Mouse (Mus musculus) telencephalon, adult 2 months (tissue): ENCODE results near the gene Hist3h2ba.

Experiments
- DNase-seq: peaks from one replicate; pipeline ENCODE4 v3.0.0-alpha.2; 2011; ENCODE audit warnings: low read depth, low spot score

Gene Hist3h2ba

DNA sequence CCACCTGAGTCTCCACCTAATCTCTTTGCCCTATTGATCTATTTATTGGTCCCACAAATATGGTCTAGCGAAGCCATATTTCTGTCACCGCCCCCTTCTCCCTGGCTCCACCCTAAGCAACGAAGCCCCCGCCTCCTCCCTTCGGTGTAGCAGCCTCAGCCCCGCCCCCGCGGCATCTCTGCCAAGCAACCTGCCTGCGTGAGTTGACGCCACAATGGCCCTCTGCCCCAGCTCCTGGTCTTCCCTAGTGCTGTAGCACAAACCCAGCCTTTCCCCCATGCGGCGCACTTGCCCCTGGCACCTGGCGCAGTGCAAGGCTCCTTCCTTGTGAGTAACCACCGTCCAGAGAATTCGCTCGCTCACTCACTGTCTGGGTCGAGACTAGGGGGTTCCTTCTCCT, 14.8 kb downstream of the Hist3h2ba start:
- no peak for DNase-seq

DNA sequence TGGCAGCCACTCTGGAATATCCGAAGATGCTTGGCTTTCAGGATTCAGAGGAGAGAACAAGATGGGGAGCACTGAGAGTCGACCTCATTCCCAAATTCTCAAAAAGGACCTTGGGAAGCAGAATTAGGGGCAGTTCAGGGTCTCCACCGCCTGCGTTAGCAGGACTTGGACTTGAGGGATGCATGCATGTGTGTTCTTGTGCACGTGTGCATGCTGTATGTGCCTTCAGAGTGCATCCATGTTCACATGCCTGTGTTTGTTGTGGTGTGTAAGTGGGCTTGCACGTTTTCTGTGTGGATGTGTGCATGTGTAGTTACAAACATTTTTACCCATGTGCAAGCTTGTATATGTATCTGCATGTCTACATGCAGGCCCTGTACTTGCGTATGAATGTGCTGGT, 15.5 kb downstream of the Hist3h2ba start:
- DNase-seq = no peak

DNA sequence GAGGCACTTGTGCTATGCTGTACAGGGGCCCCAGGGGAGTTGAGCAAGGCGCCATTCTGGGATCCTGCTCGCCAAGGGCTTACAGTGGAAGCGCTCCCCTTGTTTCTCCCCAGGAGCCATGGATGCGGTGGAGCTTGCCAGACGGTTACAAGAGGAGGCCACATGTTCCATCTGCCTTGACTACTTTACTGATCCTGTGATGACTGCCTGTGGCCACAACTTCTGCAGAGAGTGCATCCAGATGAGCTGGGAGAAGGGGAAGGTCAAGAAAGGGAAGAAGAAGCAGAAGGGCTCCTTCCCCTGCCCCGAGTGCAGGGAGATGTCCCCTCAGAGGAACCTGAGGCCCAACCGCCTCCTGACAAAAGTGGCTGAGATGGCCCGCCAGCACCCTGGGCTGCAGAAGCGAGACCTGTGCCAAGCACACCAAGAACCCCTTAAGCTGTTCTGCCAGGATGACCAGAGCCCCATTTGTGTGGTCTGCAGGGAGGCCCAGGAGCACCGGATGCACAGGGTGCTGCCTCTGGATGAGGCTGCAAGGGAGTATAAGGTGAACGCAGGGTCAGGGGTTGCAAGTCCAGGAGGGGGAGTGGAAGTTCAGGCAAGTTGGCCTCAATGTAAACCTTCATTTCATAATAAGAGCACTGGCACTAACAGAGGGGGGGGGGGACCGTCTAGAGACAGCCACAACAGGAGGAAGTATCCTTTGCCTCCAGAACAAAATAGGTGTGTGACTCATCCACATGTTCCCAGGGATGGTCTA, 16.5 kb downstream of the Hist3h2ba start:
- DNase-seq = no peak

DNA sequence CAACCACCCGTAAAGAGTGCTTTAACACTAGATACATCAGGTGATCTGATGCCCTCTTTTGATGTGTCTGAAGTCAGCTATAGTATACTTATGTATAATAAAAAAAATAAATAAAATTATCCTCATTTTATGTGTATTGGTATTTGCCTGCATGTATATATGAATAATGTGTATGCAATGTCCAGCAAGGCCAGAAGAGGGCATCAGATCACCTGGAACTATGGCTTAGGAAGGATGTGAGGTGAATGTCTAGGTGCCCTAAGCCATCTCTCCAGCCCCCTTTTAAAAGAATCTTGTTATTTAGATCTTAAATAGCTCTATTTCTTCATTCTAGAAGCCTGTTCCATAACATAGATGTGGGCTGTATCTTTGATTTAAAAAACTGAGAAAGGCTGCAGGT, 18.6 kb downstream of the Hist3h2ba start:
- no peak for DNase-seq

DNA sequence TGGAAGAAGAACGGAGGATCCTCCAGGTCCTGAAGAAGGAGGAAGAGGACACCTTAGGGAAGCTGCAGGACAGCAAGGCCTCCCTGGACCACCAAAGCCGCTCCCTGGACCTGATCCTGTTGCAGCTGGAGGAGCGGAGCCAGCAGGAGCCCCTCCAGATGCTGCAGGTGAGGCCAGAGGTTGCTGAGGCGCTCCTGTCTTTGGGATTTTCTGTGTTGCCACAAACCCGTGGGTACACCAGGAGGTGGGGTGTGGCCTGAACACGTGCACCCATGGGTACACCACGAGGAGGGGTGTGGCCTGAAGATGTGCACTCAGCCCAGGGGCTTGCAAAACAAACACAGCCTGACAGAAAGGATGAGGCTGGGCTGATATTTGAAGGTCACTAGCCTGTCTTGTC, 19.8 kb downstream of the Hist3h2ba start:
- DNase-seq = no peak

DNA sequence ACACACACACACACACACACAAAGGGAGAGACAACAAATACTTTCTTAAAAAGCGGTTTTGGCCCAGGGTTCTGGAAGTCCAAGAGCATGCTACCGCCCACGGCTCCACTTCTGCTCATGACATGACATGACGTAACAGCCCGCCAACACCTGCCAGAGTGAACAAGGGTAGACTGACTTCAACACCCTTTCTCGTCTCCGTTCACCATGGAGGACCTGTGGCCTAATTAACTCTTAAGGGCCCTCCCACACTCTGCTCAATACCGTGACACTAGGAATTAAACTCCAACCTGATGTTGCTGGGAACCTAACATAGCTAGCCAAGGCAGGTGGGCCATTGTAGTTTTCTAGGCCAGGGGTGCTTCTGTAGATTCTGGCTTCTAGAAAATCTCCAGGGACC, 20.3 kb downstream of the Hist3h2ba start:
- no peak for DNase-seq

DNA sequence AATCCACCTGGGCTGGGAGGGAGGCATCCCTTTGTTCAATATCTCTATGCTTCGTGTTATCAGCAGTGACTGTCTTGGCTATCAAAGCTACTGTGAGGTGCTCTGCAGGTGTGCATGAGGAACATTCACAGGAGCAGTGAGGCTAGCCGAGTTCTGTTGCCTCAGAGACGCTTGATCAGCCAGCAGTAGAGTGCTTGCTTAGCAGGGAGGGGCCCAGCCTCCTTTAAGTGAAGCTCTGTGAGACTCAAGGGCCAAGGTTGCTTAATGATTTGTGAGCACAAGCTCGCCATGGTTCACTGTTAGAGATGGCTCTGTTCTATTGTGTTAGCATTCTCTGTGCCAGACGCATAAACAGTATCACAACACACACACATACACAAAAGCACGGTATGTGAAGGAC, 20.9 kb downstream of the Hist3h2ba start:
- DNase-seq = no peak

DNA sequence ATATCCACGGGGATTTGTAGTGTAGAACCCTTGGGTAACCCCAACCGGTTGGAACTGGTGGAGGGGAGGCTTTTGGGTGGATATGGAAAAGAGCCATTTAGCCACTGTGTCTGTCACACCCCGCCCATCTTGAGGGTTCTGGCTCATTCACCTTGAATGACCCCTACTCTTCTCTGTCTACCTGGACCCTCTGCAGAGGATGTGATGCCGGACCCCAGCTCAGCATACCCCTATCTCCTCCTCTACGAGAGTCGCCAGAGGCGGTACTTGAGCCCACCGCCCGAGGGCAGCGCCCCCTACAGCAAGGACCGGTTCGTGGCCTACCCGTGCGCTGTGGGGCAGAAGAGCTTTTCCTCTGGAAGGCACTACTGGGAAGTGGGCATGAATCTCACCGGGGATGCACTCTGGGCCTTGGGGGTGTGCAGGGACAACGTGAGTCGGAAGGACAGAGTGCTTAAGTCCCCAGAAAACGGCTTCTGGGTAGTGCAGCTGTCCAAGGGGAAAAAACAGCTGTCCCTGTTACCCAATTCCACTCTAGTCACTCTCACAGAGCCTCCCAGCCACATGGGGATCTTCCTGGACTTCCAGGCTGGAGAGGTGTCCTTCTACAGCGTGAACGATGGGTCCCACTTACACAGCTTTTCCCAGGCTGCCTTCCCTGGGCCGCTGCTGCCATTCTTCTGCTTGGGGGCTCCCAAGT, 22.3 kb downstream of the Hist3h2ba start:
- no peak for DNase-seq

DNA sequence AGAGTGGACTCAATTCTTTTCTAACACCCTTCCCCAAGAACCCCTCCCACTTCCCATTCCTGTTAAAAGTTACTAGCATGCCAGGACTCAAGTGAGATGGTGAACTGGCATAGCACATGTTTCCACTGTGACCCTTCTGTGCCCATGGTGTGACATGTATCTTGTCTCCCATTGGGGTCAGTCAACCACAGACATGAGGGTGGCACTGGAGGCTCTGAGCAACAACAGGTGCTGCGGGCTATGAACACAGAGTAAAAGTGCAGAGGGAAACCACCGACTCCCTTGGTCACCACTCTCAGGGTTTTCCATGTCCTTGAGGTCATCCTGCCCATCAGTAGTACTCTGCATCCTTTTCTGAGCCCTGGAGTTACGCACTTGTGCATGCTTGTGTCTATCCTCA, 23.1 kb downstream of the Hist3h2ba start:
- no peak for DNase-seq

DNA sequence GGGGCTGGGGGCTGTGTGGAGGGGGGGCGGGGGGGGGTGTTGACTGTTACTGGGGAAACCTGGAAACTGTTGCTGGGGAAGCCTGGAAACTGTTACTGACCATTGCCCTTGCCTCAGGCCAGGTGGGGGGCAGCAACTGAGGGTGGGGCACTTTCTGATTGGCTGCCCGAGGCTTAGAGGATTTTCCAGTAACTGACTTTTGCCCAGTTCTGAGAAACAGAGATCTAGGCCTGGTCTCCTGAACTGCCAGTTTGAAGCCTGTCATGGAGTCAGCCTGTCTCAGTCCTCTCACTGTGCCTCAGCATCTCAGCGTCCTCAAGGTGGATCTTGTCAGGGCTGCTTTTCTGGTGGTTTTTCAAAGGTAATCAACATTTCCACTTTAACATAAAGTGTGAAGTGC, 25.7 kb downstream of the Hist3h2ba start:
- no peak for DNase-seq

DNA sequence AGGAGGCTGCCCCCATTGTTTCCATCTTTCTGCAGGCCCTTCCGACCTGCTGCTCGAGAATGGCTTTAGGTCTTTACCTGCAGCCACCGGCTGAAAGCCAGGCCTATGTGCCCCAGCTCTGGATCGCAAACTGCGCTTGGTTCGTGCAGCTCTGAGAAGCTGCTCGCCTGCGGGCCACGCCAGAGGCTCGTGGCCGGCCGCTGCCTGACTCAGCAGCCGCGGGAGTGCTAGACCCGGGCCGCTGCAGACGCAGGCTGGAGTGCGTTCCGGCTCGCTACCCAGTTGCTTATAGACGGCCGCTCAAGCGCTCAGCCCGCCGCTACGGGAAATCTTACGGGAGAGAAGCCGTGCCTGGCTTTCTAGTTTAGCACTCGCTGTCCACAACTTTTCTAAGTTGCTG, 28.4 kb downstream of the Hist3h2ba start:
- no peak for DNase-seq

DNA sequence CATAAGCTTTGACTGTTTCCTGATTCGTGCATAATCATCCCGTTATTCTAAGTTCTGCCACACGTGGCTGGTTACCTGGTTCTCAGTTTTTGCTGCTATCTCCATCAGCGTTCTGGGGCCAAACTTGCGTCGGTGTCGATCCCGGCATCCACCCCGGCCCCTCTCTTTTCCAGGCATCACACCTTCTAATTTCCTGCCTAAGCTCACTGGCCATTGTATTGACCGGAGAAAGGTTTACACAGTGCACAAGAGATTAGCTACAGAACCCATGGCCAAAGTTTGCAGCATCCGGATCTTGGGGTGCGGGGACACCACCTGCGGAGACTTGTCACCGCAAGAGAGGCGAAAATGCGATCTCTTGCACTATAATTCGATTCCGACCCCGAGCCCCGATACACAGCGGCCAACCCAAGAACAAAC, 28.9 kb downstream of the Hist3h2ba start:
- DNase-seq = no peak

DNA sequence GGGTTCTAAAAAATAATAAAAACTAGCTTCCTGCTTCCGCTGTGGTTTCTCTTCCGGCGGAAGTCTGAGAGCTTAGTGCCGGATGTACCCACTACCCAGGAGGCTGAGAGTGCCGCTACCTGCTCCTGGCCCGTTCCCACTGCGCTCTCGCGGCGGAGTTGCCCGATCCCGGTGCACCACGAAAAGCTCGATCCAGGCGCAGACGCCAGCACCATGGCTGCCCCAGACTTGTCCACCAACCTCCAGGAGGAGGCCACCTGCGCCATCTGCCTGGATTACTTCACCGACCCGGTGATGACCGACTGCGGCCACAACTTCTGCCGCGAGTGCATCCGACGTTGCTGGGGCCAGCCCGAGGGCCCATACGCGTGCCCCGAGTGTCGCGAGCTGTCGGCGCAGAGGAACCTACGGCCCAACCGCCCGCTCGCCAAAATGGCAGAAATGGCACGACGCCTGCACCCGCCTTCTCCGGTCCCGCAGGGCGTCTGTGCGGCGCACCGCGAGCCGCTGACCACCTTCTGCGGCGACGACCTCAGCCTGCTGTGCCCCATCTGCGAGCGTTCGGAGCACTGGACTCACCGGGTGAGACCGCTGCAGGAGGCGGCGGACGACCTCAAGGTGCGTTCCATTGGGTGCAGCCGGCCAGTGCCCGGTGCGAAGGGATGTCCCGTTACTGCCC, 29.4 kb downstream of the Hist3h2ba start, which contains the start of gene Trim11:
Gene Trim11, plus strand, starts transcription at position 67 of the 679 bp plus-strand sequence.
- peak; percentile 75 for DNase-seq

DNA sequence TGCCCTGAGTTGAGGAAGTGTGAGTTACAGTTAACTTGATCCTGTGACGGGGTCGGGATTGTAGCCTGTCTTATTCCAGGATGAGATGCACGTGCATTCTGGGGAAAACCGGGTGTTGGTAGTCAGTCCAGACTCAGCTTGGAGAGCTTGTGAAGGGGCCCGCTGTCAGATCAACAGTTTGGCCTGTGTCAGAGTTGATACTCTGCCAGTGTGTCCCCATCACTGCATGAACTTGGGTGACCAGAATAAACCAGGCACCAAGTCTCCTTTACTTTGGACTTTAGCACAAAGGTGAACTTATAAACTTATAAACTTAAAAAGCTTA, 29.9 kb downstream of the Hist3h2ba start:
- DNase-seq = no peak

DNA sequence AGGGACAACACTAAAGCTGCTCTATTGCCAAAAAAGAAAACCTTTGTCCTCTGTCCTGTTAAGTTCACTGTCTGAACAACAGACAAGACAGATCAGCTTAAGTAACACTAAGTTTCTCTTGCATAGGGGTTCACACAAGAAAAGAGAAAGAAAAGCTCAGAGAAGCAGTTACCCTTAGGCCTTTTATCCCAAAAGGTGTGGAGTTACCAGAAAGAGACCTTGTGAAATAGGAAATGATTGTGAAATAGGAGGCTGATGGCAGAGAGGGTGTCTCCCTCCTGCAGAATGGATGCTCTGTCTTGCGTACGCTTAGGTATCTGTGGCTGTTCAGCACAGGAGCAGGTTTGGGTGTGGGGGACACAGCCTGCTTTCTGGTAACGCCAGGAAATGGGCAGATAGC, 30.5 kb downstream of the Hist3h2ba start:
- DNase-seq = no peak

DNA sequence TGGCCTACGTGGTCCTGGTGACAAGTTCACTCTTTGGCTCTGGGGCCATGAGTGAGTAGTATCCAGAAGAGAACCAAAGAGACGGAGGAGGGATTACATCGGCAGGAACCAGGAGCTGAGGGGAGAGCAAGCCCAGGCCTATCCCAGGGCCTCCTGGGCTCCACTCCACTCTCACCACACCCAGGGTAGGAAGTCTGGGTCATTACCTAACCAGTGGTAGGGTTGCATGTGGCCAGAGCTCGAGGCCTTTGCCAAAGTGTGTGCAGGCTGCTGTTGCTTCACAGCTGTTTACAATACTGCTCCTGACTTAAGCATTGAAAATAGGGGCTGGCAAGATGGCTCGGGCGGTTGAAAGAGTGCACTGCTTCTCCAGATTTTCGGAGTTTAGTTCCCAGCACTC, 30.9 kb downstream of the Hist3h2ba start:
- DNase-seq = no peak

DNA sequence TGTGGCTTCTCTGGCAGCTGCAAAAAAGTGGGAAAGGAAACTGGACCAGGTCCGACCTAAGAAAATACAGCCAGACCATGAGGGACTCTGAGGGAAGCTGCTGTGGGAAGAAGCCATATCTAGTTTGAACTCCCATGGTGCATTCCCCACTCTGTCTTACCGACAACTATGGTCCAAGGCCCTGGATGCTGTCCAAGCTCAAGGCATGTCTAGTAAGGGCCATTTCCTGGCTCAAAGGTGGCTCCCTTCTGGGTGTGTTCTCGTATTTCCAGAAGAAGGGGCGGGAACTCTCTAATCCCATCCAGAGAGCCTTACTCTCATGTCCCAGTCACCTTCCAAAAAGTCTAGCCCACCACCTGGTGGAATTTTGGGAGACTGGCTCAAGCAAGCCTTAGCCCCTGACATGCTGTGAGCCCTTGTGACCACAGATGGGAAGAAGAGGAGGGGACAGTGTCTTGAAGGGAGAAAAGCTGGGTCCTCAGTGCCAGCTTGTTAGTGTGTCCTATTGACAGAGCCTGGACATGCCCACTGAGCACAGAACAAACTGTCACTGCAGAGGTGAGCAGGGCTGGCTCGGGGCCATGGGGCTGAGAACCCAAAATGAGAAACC, 31.8 kb downstream of the Hist3h2ba start:
- no peak for DNase-seq

DNA sequence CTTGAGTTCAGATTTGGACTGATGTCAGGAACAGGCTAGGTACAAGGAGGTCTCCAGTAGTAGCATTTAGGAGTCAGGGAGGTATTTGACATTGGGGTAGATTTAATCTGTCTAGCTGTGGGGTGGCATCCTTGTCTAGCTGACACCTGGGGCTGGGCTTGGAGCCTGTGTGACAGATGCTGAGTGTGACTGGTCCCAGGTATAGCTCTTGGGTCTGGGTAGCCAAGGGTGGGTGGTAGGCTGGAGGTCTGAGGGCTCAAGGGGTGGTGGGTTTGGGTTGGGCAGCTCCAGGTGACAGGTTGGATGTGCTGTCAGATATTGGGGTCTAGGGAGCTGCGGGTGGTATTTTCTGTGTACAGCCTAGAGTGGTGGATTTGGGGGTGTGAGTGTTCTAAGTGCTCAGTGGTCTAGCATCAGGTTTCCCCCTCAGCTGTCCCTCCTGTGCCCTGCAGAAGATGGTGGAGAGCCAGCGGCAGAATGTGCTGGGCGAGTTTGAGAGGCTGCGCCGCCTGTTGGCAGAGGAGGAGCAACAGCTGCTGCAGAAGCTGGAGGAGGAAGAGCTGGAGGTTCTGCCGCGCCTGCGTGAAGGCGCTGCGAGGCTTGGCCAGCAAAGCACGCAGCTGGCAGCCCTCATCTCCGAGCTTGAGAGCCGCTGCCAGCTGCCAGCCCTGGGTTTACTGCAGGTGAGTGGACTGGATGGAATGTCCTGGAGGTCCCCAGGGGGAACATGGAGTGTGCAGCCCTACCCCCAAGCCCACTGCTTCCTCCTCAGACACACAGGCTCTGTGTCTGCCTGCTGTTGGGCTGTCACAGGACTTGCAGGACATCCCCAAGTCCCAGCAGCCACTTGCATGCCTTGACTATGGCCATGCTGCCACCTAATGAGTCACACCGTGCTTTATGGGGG, 33.1 kb downstream of the Hist3h2ba start:
- peak; percentile 81 for DNase-seq

DNA sequence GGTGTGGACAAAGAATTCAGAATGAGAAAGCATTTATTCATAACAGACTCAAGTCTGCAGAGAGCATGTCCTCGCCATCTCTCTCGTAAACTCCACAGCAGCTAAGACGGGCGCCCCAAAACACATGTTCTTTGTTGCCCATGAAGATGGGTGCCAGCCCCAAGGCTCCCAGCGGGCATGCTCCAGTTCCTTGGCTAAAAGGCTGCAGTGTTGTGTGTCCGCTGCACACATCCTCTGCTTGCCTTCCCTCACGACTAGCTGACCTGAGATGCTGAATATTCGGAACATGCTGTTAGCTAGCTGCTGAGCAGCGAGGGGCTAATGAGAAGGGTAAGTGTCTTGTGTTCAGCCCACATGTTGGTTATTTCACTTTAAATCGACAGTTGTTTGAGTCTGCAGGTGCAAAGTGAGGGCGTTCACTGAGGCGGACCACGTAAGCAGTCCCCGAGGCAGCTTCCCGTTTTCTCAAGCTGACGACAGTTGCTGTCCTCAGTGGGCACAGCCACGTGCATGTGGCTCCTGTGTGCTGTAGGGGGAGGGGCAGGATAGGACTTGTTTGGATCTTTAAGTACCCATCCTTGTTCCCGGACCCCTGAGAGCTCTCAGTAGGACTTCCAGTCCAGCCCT, 33.9 kb downstream of the Hist3h2ba start:
- DNase-seq = no peak

DNA sequence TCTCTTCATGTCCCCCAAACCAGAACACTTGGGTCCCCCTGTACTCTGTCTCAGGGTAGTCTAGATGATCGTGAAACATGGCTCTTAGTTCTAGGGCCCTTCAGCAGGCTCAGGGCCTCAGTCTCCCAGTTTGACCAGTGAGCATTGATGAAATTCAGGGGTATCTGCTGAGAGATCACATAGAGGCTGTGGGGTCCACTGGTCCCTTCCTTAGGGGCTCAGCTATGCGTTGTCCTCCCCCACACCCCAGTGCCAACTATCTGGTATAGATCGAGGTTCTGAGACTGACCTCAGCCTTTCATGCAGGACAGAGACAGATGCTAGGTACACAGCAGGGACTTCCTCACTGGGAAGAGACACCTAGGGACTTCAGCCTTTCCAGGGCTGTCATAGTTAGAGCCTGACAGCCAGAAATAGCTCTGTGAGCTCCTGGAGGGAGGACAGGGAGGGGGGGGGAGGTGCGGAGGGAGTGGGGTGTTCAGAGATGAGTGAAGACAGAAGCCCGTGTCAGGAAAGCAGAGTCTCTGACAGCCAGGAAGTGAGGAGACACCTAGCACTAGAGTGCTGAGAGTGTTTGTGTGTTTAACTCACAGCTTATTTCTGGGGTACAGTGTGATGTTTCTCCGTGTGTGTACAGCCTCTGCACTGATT, 35.1 kb downstream of the Hist3h2ba start:
- no peak for DNase-seq
